Mouse (Mus musculus) forebrain, postnatal 0 days (tissue): Measurements from ENCODE around the gene Cabp4. TPM values are rescaled to one million over a fixed set of nuclear protein-coding genes. Genes with fewer than 3 reads are reported as not detected.

Source experiments
- ATAC-seq: fragments of 200-750 bp; cut with Nextera tagmentation; 2 replicates; pipeline ENCODE4 v1.8.0; 2017; ENCODE audit warnings: mild to moderate bottlenecking, moderate library complexity
- DNase-seq: peaks from one replicate; pipeline ENCODE4 v3.0.0-alpha.2; 2015
- H3K27ac ChIP-seq: fragments of 300-500 bp; sonication (generic); 2 replicates; pipeline ENCODE4 v1.5.1; 2014; ENCODE audit warnings: low read depth, mild to moderate bottlenecking, antibody characterized with exemption, low read length, moderate library complexity, mixed read lengths
- H3K27me3 ChIP-seq: fragments of 300-500 bp; sonication (generic); 2 replicates; pipeline ENCODE4 v1.6.1; 2014; ENCODE audit warnings: mild to moderate bottlenecking, low read length, mixed read lengths; ENCODE audit not compliant: insufficient read depth
- H3K36me3 ChIP-seq: fragments of 300-500 bp; sonication (generic); 2 replicates; pipeline ENCODE4 v1.6.1; 2014; ENCODE audit warnings: mild to moderate bottlenecking, moderate library complexity; ENCODE audit not compliant: insufficient read depth
- H3K4me1 ChIP-seq: fragments of 300-500 bp; sonication (generic); 2 replicates; pipeline ENCODE4 v1.6.1; 2014; ENCODE audit warnings: antibody characterized with exemption; ENCODE audit not compliant: insufficient read depth
- H3K4me2 ChIP-seq: fragments of 300-500 bp; sonication (generic); 2 replicates; pipeline ENCODE4 v1.6.1; 2014; ENCODE audit warnings: low read depth, mild to moderate bottlenecking, moderate library complexity
- H3K4me3 ChIP-seq: fragments of 300-500 bp; sonication (generic); 2 replicates; pipeline ENCODE4 v1.5.1; 2014; ENCODE audit warnings: low read depth, low read length, mixed read lengths
- H3K9ac ChIP-seq: fragments of 300-500 bp; sonication (generic); 2 replicates; pipeline ENCODE4 v1.6.1; 2014; ENCODE audit warnings: mild to moderate bottlenecking
- H3K9me3 ChIP-seq: fragments of 300-500 bp; sonication (generic); 2 replicates; pipeline ENCODE4 v1.6.1; 2016; ENCODE audit warnings: low read length
- CTCF ChIP-seq: sonication (generic); IDR thresholded peaks from 2 replicates; pipeline ENCODE4 v1.5.1; 2016; ENCODE audit warnings: antibody characterized with exemption, control low read depth, low read depth
- WGBS: fragments of 180-500 bp; shearing (Covaris S2); extraction: QIAGEN DNeasy Blood & Tissue Kit; methylation state at CpG from one replicate; pipeline ENCODE4 v1.1.7; 2014; 5-methylcytosine and 5-hydroxymethylcytosine counted together
- polyA plus RNA-seq: library from polyadenylated mRNA; unstranded; fragments of >200 nt; fragmentation: Nextera tagmentation; extraction: Ambion mirVana; gene quantifications from 2 replicates; pipeline ENCODE4 v1.2.1, GENCODE M21; 2015
- total RNA-seq: library from RNA; depleted of rRNA; stranded (reverse); fragments of >200 nt; gene quantifications from 2 replicates; pipeline ENCODE4 v1.2.3, GENCODE M21; 2014

The Cabp4 gene
- total and polyA plus RNA-seq, 2 experiments from 2014 or later = 0.08 TPM; not detected in 1

DNA sequence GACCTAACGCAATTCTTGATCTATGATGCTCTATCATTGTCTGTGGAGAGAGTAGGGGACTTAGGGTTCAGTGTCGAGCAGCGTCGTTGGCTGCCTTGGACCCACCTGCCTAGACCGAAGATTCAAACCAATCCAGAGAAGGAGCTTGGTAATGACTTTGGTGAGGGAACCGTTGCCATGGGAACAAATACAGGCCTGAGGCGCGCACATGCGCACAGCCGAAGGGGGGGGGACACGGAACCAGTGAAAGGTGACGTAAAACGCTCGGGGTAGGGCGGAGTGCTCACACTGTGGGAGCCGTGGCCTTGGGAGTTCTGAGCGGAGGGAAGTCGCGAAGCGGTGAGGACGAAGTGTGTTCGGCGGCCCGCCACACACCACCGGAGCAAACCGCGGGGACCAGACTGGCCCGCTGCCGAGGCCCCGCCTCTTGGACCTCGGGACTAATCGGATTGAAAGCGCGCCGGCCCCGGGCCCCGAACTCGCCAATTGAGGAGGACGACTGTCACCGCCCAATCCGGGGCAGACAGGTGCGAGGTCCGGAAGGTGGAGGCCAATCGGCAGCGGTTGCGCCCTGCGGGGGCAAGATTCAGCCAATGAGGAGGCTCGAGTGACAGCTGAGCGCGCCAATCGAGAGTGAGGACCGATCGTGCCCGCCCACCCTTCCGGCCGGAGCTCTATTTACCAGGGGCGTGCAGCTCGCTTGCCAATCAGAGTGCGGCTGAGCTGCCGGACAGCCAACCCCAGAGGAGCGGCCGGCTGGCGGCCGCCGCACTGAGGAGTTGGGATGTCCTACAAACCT lies 47.0 kb downstream of the Cabp4 start, which contains the start of gene Cdk2ap2:
Gene Cdk2ap2 (plus strand): TSS at position 541 of the 799 bp plus-strand sequence.
- Histone ChIP-seq H3K4me1 (0 out of 2 replicates have a peak, but pooled peaks cover 11% of the 10 kb centered on the region), H3K27ac (peak within 1 kb of the TSS; percentile 80), H3K36me3 (no peaks in the 10 kb centered on the region), H3K27me3 (no peaks in the 10 kb centered on the region), H3K9me3 (no peaks in the 10 kb centered on the region), H3K4me3 (peak within 1 kb of the TSS; percentile 56), H3K9ac (peak within 1 kb of the TSS; percentile 51), H3K4me2 (peak within 1 kb of the TSS; percentile 72)
- WGBS = 2% methylated on average over 63 of the region's 65 CpGs
- ATAC-seq (peak; percentile 94), DNase-seq (peak; percentile 99)
- no peak for TF ChIP-seq CTCF

DNA sequence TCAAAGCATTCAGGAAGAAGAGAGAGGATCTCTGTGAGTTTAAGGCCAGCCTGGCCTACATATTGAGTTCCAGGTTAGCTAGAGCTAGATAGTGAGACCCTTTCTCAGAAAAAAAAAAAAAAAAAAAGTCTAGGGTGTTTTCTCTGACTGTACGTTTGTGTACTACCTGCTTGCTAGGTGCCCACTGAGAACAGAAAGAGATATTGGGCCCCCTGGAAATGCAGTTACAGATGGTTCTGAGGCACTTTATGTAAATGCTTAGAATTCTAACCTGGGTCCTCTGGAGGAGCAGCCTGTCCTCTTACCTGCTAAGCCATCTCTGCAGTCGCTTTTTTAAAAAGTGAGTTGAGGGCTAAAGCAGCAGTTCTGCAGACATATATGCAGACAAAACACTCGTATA lies 48.0 kb downstream of the Cabp4 start:
- 0 out of 2 replicates have a peak overlapping the region, but pooled peaks have one; percentile 56 for H3K4me3 ChIP-seq
- 0 out of 2 replicates have a peak, but pooled peaks cover 11% of the 10 kb centered on the region for H3K4me1 ChIP-seq
- H3K4me2 ChIP-seq = peak overlapping the region; percentile 72
- H3K36me3 ChIP-seq = no peaks in the 10 kb centered on the region
- DNase-seq (no peak), ATAC-seq (no peak)
- no peak for TF ChIP-seq CTCF
- H3K27me3 ChIP-seq = no peaks in the 10 kb centered on the region
- peak overlapping the region; percentile 51; the same call in 1 of the 2 replicates for H3K9ac ChIP-seq
- no peaks in the 10 kb centered on the region for H3K9me3 ChIP-seq
- H3K27ac ChIP-seq = no peak overlapping the region
- 73% methylated on average over 3 of the region's 3 CpGs for WGBS

GRCm38 (mm10) chr19:4094774-4095303 lies 49.0 kb downstream of the Cabp4 start:
- 85% methylated on average over 5 of the region's 5 CpGs for WGBS
- no peak for TF ChIP-seq CTCF

DNA sequence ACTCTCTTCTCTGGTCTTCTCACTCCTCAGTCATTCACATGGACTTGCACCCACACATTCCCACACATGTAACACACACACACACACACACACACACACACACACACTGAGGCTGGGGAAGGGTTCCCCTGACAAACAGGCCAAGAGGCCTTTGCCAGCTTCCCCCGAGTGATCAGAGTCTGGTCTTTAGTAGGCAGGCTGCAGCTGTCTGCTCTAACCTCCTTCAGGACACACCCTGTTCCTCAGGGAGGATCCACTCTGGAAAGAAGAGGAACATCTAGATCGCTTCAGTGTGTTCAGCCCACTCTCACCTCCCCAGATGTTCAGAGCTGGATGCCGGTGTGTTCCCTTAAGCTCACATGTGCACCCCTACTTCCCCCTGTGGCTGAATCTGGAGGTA lies 49.5 kb downstream of the Cabp4 start:
- Histone ChIP-seq H3K9me3 (no peaks in the 10 kb centered on the region), H3K27me3 (no peaks in the 10 kb centered on the region), H3K27ac (no peak overlapping the region), H3K9ac (no peak overlapping the region), H3K4me2 (no peak overlapping the region), H3K36me3 (no peaks in the 10 kb centered on the region), H3K4me1 (0 out of 2 replicates have a peak, but pooled peaks cover 5% of the 10 kb centered on the region), H3K4me3 (no peak overlapping the region)
- no peak for TF ChIP-seq CTCF
- WGBS = 85% methylated on average over 3 of the region's 3 CpGs
- no peak for DNase-seq
- no peak for ATAC-seq

More at GRCm38 (mm10) chr19:4094774-4095303, 49.0 kb downstream of the Cabp4 start:
- Histone ChIP-seq H3K9me3 (no peaks in the 10 kb centered on the region), H3K4me3 (no peak overlapping the region), H3K36me3 (no peaks in the 10 kb centered on the region), H3K4me2 (no peak overlapping the region), H3K27me3 (no peaks in the 10 kb centered on the region), H3K9ac (no peak overlapping the region), H3K4me1 (0 out of 2 replicates have a peak, but pooled peaks cover 5% of the 10 kb centered on the region), H3K27ac (no peak overlapping the region)
- ATAC-seq = no peak
- DNase-seq = no peak

GRCm38 (mm10) chr19:4093772-4094171 lies 50.1 kb downstream of the Cabp4 start:
- H3K4me3 ChIP-seq = no peak overlapping the region
- no peak overlapping the region for H3K9ac ChIP-seq
- H3K27me3 ChIP-seq = no peaks in the 10 kb centered on the region
- H3K9me3 ChIP-seq = no peaks in the 10 kb centered on the region
- H3K4me2 ChIP-seq = no peak overlapping the region
- no peak for TF ChIP-seq CTCF
- no peaks in the 10 kb centered on the region for H3K36me3 ChIP-seq
- DNase-seq (no peak), ATAC-seq (no peak)
- 71% methylated on average over 7 of the region's 7 CpGs for WGBS
- 0 out of 2 replicates have a peak, but pooled peaks cover 5% of the 10 kb centered on the region for H3K4me1 ChIP-seq
- H3K27ac ChIP-seq = no peak overlapping the region

- DNase-seq (no peak), ATAC-seq (no peak)
- H3K27ac ChIP-seq = no peak overlapping the region
- H3K27me3 ChIP-seq = no peaks in the 10 kb centered on the region
- no peak for TF ChIP-seq CTCF
- H3K9me3 ChIP-seq = no peaks in the 10 kb centered on the region
- H3K9ac ChIP-seq = no peak overlapping the region
- no peak overlapping the region for H3K4me3 ChIP-seq
- WGBS = 85% methylated on average over 3 of the region's 3 CpGs
- H3K4me1 ChIP-seq = 0 out of 2 replicates have a peak, but pooled peaks cover 5% of the 10 kb centered on the region
- H3K4me2 ChIP-seq = no peak overlapping the region
- no peaks in the 10 kb centered on the region for H3K36me3 ChIP-seq
Observed at GRCm38 (mm10) chr19:4092750-4093149, 51.1 kb downstream of the Cabp4 start.

DNA sequence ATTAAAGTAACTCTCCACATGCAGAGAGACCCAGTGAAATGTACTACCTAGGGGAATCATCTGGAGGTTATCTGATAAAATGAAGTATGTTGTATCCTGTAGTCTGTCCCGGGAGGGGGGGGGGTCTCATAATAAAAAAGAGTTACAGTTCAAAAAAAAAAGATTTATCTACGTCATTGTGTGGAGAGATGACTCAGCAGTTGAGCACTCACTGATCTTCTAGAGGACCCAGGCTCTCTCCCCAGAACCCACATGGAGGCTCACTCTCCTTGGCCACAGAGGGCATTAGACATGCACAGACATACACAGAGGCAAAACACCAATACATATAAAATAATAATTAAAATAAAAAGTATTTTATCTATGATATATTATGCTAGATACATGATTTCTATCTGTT lies 52.5 kb downstream of the Cabp4 start:
- no peak for DNase-seq
- Histone ChIP-seq H3K27me3 (no peaks in the 10 kb centered on the region), H3K9ac (no peak overlapping the region), H3K4me3 (no peak overlapping the region), H3K4me2 (no peak overlapping the region), H3K4me1 (0 out of 2 replicates have a peak, but pooled peaks cover 5% of the 10 kb centered on the region), H3K9me3 (no peaks in the 10 kb centered on the region), H3K27ac (no peak overlapping the region), H3K36me3 (no peaks in the 10 kb centered on the region)
- WGBS = 75% methylated on average over 2 of the region's 2 CpGs
- TF ChIP-seq CTCF = no peak
- ATAC-seq = no peak
